Mouse (Mus musculus): ENCODE data around the gene Rnf144b. TPM values are rescaled to one million over a fixed set of nuclear protein-coding genes. Genes with fewer than 3 reads are reported as not detected.

Rnf144b gene
- polyA plus RNA-seq, 1 experiment from 2014 or later = 1.0 TPM

DNA sequence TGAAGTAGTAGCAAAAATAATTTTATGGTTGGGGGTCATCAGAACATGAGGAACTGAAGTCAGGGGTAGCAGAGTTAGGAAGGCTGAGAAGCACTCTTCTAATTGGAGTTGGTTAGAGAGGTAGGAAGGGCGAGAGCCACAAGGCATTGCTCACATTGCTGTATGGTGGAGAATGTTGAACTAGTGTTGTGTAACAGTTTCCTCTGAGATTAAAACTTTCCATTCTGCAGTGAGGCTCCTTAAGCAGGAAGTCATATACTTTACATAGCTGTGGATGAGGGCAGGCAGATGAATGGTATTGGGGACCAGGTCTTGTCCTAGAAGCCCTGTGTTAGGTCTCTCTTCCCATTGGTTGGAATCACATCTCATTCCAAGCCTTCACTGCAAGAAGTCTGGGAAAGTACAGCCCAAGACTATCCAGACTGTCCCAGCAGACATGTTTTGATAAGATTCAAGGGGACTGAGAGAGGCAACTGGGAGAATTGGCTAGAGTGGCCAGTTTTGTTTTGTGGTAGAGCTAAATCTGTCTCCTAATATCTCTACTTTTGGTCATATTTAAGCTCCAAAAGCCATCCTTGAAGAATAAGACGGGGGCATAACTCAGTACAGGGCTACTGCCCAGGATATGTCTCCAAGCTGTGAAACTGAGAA is 128.8 kb downstream of the Rnf144b start:
- WGBS = 86% methylated on average over 2 of the region's 2 CpGs
- no peak overlapping the region for H3K27ac ChIP-seq (ENCODE audit: low read length)
- no peaks in the 10 kb centered on the region for H3K36me3 ChIP-seq (ENCODE audit: control insufficient read depth, insufficient read depth, low read length)
- no peak overlapping the region for H3K9ac ChIP-seq (ENCODE audit: low read depth, low read length)
- ATAC-seq = no peak
- no peaks in the 10 kb centered on the region for H3K4me1 ChIP-seq (ENCODE audit: control insufficient read depth, insufficient read depth, low read length)
- H3K4me2 ChIP-seq (ENCODE audit: low read depth, low read length) = no peak overlapping the region
- no peak overlapping the region for H3K4me3 ChIP-seq (ENCODE audit: low read length)
- no peaks in the 10 kb centered on the region for H3K27me3 ChIP-seq (replicated peaks; ENCODE audit: control insufficient read depth, insufficient read depth, low read length)
- no peaks in the 10 kb centered on the region for H3K9me3 ChIP-seq (ENCODE audit: control insufficient read depth, low read length)

GRCm38 (mm10) chr13:47253711-47254110 is 131.3 kb downstream of the Rnf144b start:
- Histone ChIP-seq H3K36me3 (ENCODE audit: control insufficient read depth, insufficient read depth, low read length) (no peaks in the 10 kb centered on the region), H3K4me3 (ENCODE audit: low read length) (no peak overlapping the region), H3K4me1 (ENCODE audit: control insufficient read depth, insufficient read depth, low read length) (no peaks in the 10 kb centered on the region), H3K4me2 (ENCODE audit: low read depth, low read length) (no peak overlapping the region), H3K27ac (ENCODE audit: low read length) (no peak overlapping the region), H3K9ac (ENCODE audit: low read depth, low read length) (no peak overlapping the region), H3K27me3 (replicated peaks; ENCODE audit: control insufficient read depth, insufficient read depth, low read length) (no peaks in the 10 kb centered on the region), H3K9me3 (ENCODE audit: control insufficient read depth, low read length) (no peaks in the 10 kb centered on the region)
- no peak for ATAC-seq
- WGBS = 70% methylated on average over 5 of the region's 5 CpGs

DNA sequence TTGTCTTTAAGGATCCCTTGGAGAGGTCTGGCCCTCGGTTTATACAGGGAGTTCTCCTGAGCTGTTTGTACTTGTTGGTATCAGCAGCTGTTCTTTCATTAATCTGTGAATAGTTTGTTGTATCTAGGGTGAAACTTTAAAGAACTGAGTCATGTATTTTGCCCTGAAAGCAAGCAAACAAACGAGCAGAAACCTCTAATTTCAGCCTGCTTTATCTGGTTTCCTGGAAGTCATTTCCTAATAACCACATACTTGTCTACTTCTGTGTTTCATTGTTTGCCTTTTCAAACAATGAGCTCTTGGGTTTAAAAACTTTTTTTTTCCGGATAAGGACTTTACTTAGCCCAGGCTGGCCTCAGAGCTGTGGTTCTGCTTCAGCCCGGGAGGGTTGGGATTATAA is 136.8 kb downstream of the Rnf144b start:
- no peaks in the 10 kb centered on the region for H3K4me1 ChIP-seq (ENCODE audit: control insufficient read depth, insufficient read depth, low read length)
- H3K4me2 ChIP-seq (ENCODE audit: low read depth, low read length) = no peak overlapping the region
- no peak overlapping the region for H3K27ac ChIP-seq (ENCODE audit: low read length)
- no peak for ATAC-seq
- H3K9me3 ChIP-seq (ENCODE audit: control insufficient read depth, low read length) = no peaks in the 10 kb centered on the region
- no peaks in the 10 kb centered on the region for H3K27me3 ChIP-seq (replicated peaks; ENCODE audit: control insufficient read depth, insufficient read depth, low read length)
- no peak overlapping the region for H3K4me3 ChIP-seq (ENCODE audit: low read length)
- H3K9ac ChIP-seq (ENCODE audit: low read depth, low read length) = no peak overlapping the region
- 46% methylated on average over 4 of the region's 4 CpGs for WGBS
- no peaks in the 10 kb centered on the region for H3K36me3 ChIP-seq (ENCODE audit: control insufficient read depth, insufficient read depth, low read length)

DNA sequence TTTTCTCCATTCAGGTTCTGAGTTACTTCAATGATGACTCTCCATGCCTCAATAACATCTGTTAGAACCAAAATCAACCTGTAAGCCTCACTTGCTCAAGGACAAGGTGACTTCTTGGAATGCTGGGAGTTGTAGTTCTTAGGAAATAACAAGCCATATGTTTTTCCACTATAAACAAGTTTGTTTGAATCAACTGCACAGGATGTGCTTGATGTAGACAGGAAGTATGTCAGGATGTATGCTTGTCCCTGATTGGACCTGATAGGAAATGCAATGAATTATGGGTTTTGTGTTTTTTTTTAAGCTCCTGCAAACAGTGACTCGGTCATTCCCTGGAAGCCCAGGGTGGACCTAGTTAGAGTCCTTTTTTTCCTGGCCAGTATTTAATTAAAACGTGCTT is 139.5 kb downstream of the Rnf144b start:
- Histone ChIP-seq H3K4me3 (ENCODE audit: low read length) (no peak overlapping the region), H3K9ac (ENCODE audit: low read depth, low read length) (no peak overlapping the region), H3K9me3 (ENCODE audit: control insufficient read depth, low read length) (no peaks in the 10 kb centered on the region), H3K27ac (ENCODE audit: low read length) (no peak overlapping the region), H3K36me3 (ENCODE audit: control insufficient read depth, insufficient read depth, low read length) (no peaks in the 10 kb centered on the region), H3K27me3 (replicated peaks; ENCODE audit: control insufficient read depth, insufficient read depth, low read length) (no peaks in the 10 kb centered on the region), H3K4me2 (ENCODE audit: low read depth, low read length) (no peak overlapping the region), H3K4me1 (ENCODE audit: control insufficient read depth, insufficient read depth, low read length) (no peaks in the 10 kb centered on the region)
- no peak for ATAC-seq
- 68% methylated on average over 2 of the region's 2 CpGs for WGBS

DNA sequence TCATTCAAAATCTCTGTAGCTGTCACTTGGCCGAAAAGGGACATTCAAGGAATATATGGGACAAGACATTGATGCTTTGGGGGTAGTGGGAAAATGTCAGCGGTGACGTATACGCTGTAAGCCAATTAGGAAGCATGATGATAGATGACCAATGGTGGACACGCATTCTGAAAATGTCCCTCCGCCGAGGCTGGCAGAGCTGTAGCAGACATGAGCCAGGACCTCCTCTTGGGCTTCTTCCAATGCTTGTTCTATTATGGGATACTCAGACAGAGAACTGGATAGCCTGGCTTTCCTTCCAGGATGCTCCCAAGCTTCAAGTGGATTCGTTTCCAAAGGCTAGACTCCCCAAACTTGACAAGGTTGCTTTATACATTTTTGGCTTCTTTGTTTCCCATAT is 141.9 kb downstream of the Rnf144b start:
- 79% methylated on average over 8 of the region's 8 CpGs for WGBS
- no peak for ATAC-seq
- H3K9ac ChIP-seq (ENCODE audit: low read depth, low read length) = no peak overlapping the region
- H3K27me3 ChIP-seq (replicated peaks; ENCODE audit: control insufficient read depth, insufficient read depth, low read length) = no peaks in the 10 kb centered on the region
- H3K9me3 ChIP-seq (ENCODE audit: control insufficient read depth, low read length) = no peaks in the 10 kb centered on the region
- no peak overlapping the region for H3K27ac ChIP-seq (ENCODE audit: low read length)
- H3K4me1 ChIP-seq (ENCODE audit: control insufficient read depth, insufficient read depth, low read length) = no peaks in the 10 kb centered on the region
- no peak overlapping the region for H3K4me3 ChIP-seq (ENCODE audit: low read length)
- no peaks in the 10 kb centered on the region for H3K36me3 ChIP-seq (ENCODE audit: control insufficient read depth, insufficient read depth, low read length)
- H3K4me2 ChIP-seq (ENCODE audit: low read depth, low read length) = no peak overlapping the region

- Histone ChIP-seq H3K36me3 (ENCODE audit: control insufficient read depth, insufficient read depth, low read length) (no peaks in the 10 kb centered on the region), H3K9me3 (ENCODE audit: control insufficient read depth, low read length) (no peaks in the 10 kb centered on the region), H3K4me2 (ENCODE audit: low read depth, low read length) (no peak overlapping the region), H3K27me3 (replicated peaks; ENCODE audit: control insufficient read depth, insufficient read depth, low read length) (no peaks in the 10 kb centered on the region), H3K4me1 (ENCODE audit: control insufficient read depth, insufficient read depth, low read length) (no peaks in the 10 kb centered on the region), H3K27ac (ENCODE audit: low read length) (no peak overlapping the region), H3K4me3 (ENCODE audit: low read length) (no peak overlapping the region), H3K9ac (ENCODE audit: low read depth, low read length) (no peak overlapping the region)
- 90% methylated on average over 7 of the region's 7 CpGs for WGBS
- ATAC-seq = no peak
Measured at GRCm38 (mm10) chr13:47266411-47266810, 144.0 kb downstream of the Rnf144b start.

- no peak overlapping the region for H3K27ac ChIP-seq (ENCODE audit: low read length)
- H3K4me2 ChIP-seq (ENCODE audit: low read depth, low read length) = no peak overlapping the region
- ATAC-seq = no peak
- no peaks in the 10 kb centered on the region for H3K9me3 ChIP-seq (ENCODE audit: control insufficient read depth, low read length)
- H3K9ac ChIP-seq (ENCODE audit: low read depth, low read length) = no peak overlapping the region
- H3K4me3 ChIP-seq (ENCODE audit: low read length) = no peak overlapping the region
- 86% methylated on average over 3 of the region's 3 CpGs for WGBS
- peaks cover 6% of the 10 kb centered on the region; the same call in 1 of the 2 replicates for H3K4me1 ChIP-seq (ENCODE audit: control insufficient read depth, insufficient read depth, low read length)
- no peaks in the 10 kb centered on the region for H3K36me3 ChIP-seq (ENCODE audit: control insufficient read depth, insufficient read depth, low read length)
- no peaks in the 10 kb centered on the region for H3K27me3 ChIP-seq (replicated peaks; ENCODE audit: control insufficient read depth, insufficient read depth, low read length)
Measured at GRCm38 (mm10) chr13:47268227-47268626, 145.8 kb downstream of the Rnf144b start.

DNA sequence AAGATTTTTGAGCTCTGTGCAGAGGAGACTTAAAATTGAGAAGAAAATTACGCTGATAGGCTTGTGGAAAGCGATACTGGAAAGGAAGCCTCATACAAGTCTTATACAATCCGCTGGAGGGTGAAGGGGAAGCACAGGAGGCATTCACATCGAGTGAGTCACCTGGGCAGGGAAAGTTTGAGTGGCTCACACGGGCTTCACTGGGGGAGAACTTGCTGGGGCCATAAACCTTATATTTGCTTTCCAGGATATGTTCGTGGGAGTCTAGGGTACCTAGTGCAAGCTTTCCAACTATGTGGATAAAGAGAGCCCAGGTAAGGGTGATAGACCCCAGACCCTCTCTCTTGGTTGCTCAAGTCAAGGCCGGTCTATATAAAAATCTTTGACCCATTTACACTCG is 150.5 kb downstream of the Rnf144b start:
- H3K27me3 ChIP-seq (replicated peaks; ENCODE audit: control insufficient read depth, insufficient read depth, low read length) = no peaks in the 10 kb centered on the region
- 15% methylated on average over 8 of the region's 8 CpGs for WGBS
- H3K4me3 ChIP-seq (ENCODE audit: low read length) = peak overlapping the region; percentile 17
- ATAC-seq = peak; percentile 53; the same call in 1 of the 2 replicates
- no peaks in the 10 kb centered on the region for H3K36me3 ChIP-seq (ENCODE audit: control insufficient read depth, insufficient read depth, low read length)
- no peak overlapping the region for H3K27ac ChIP-seq (ENCODE audit: low read length)
- no peak overlapping the region for H3K9ac ChIP-seq (ENCODE audit: low read depth, low read length)
- H3K4me2 ChIP-seq (ENCODE audit: low read depth, low read length) = peak overlapping the region; percentile 50
- H3K4me1 ChIP-seq (ENCODE audit: control insufficient read depth, insufficient read depth, low read length) = peaks cover 19% of the 10 kb centered on the region
- no peaks in the 10 kb centered on the region for H3K9me3 ChIP-seq (ENCODE audit: control insufficient read depth, low read length)

GRCm38 (mm10) chr13:47273487-47273886 is 151.0 kb downstream of the Rnf144b start:
- peak overlapping the region; percentile 17 for H3K4me3 ChIP-seq (ENCODE audit: low read length)
- no peaks in the 10 kb centered on the region for H3K9me3 ChIP-seq (ENCODE audit: control insufficient read depth, low read length)
- peak; percentile 28; the same call in 1 of the 2 replicates for ATAC-seq
- H3K9ac ChIP-seq (ENCODE audit: low read depth, low read length) = peak overlapping the region; percentile 43; the same call in 1 of the 2 replicates
- H3K27me3 ChIP-seq (replicated peaks; ENCODE audit: control insufficient read depth, insufficient read depth, low read length) = no peaks in the 10 kb centered on the region
- peak overlapping the region; percentile 50 for H3K4me2 ChIP-seq (ENCODE audit: low read depth, low read length)
- 8% methylated on average over 11 of the region's 11 CpGs for WGBS
- H3K27ac ChIP-seq (ENCODE audit: low read length) = no peak overlapping the region
- H3K4me1 ChIP-seq (ENCODE audit: control insufficient read depth, insufficient read depth, low read length) = peaks cover 19% of the 10 kb centered on the region
- no peaks in the 10 kb centered on the region for H3K36me3 ChIP-seq (ENCODE audit: control insufficient read depth, insufficient read depth, low read length)

GRCm38 (mm10) chr13:47274139-47274538 is 151.7 kb downstream of the Rnf144b start:
- Histone ChIP-seq H3K36me3 (ENCODE audit: control insufficient read depth, insufficient read depth, low read length) (no peaks in the 10 kb centered on the region), H3K4me1 (ENCODE audit: control insufficient read depth, insufficient read depth, low read length) (peaks cover 19% of the 10 kb centered on the region), H3K4me3 (ENCODE audit: low read length) (no peak overlapping the region), H3K27ac (ENCODE audit: low read length) (no peak overlapping the region), H3K9me3 (ENCODE audit: control insufficient read depth, low read length) (no peaks in the 10 kb centered on the region), H3K9ac (ENCODE audit: low read depth, low read length) (no peak overlapping the region), H3K27me3 (replicated peaks; ENCODE audit: control insufficient read depth, insufficient read depth, low read length) (no peaks in the 10 kb centered on the region), H3K4me2 (ENCODE audit: low read depth, low read length) (no peak overlapping the region)
- 28% methylated on average over 3 of the region's 3 CpGs for WGBS
- no peak for ATAC-seq

Measured in intestine, embryonic 16.5 days (tissue).